Mouse (Mus musculus) liver, adult 2 months (tissue): ENCODE results near the gene Gm17606.

Source experiments
- CTCF ChIP-seq: fragments of 200-500 bp; IDR thresholded peaks from 2 replicates; pipeline ENCODE4 v1.5.1; 2011; ENCODE audit warnings: low read depth, low read length, control low read depth
- POLR2A ChIP-seq: fragments of 200-500 bp; IDR thresholded peaks from 2 replicates; pipeline ENCODE4 v1.6.1; 2011; ENCODE audit warnings: low read length, control low read depth; ENCODE audit not compliant: insufficient read depth; ENCODE audit errors: extremely low read depth

DNA sequence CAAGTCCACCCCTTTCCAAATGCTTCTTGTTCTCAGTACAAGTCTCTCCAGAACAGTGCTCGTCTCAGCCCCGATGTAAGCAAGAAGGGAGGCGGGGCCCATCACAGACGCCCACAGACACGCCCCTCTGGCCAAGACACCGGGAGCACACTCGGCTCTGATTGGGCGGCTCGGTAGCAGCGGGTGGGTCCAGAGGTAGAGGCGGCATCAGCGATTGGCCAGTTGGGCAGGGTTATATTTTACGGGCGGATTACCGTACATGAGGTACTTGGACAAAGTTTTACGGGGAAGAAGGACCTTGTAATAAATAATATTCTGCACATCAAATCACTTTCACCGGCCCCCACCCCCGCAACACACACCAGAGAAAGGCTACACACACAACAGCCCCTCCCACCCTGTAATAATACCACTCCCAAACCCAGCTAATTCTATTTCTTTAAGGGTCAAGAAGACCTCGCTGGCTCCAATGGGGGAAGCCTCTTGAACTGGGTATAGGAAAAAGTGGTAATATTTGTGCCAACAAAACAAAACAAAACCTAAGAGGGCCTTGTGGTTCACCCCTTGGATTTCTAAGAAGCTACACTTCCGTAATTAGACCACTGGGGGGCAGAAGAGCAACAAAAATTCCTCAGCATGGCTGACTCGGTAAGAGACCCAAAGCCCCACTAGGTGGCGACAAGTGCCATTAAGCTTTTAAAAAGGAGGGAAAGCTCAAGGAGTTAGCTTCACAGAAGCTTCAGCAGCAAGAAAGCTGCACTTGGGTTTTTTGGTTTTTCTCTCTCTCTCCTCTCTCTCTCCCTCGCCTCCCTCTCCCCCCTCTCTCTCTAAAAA lies 10.1 kb downstream of the Gm17606 start:
- peak; percentile 71 for TF ChIP-seq CTCF
- no peak for TF ChIP-seq POLR2A
